Mouse (Mus musculus) CD4-positive, CD25-positive, alpha-beta regulatory T cell, adult 9 weeks (primary cell): ENCODE measurements around the gene Plekhm1. TPM values are rescaled to one million over a fixed set of nuclear protein-coding genes. Genes with fewer than 3 reads are reported as not detected.

Experiments used
- polyA plus RNA-seq: library from polyadenylated mRNA; unstranded; fragments of 100-300 nt; shearing (Covaris generic); gene quantifications from one replicate; pipeline ENCODE4 v1.2.1, GENCODE M21; 2017

Gene Plekhm1
- polyA plus RNA-seq: 25.2 TPM

DNA sequence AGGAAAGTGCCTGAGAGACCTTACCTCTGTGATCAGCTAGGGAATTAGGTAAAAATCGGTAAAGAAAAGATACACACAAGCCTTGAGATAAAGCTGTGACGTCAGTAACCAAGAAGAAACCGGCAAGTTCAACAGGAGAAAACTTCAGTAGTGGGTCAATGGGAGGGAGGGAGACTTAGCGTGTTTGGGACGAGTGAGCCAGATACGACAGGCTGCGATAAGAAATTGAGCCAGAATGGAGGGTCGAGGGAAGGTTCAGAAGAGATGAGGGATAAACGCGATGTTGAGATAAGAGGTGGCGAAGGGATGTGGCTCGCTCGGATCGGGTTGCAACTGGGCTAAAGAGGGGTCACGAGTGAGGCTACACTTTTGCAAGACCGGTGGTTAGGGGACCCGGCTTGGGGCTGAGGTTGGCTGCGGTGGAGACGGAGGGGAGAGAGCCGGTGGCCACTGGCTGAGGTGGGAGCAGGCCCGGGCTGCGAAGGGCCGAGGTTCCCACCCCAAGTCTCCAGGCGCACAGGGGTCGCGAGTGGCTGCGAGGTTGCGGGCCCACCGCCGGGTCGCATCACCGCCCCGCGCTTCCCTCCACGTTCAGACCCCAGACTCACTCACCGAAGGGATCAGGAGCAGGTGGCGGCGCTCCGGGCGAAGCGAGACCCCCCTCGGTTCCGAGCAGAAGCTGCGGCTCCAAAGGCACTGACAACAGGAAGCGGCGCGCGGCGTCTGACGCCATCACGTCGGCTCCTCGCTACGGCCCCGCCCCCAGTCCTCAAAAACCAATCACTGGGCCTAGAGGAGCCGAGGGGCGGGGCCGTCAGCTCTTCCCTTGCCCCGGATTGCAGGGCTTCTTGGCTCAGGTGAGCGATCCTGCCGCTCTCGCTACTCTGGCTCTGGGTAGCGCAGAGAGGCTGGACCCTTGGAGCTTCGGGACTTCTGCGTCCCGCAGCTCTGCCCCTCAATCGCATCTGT, at the start of gene Plekhm1:
Plekhm1 (minus strand) TSS at position 707 of the 969 bp plus-strand sequence.

DNA sequence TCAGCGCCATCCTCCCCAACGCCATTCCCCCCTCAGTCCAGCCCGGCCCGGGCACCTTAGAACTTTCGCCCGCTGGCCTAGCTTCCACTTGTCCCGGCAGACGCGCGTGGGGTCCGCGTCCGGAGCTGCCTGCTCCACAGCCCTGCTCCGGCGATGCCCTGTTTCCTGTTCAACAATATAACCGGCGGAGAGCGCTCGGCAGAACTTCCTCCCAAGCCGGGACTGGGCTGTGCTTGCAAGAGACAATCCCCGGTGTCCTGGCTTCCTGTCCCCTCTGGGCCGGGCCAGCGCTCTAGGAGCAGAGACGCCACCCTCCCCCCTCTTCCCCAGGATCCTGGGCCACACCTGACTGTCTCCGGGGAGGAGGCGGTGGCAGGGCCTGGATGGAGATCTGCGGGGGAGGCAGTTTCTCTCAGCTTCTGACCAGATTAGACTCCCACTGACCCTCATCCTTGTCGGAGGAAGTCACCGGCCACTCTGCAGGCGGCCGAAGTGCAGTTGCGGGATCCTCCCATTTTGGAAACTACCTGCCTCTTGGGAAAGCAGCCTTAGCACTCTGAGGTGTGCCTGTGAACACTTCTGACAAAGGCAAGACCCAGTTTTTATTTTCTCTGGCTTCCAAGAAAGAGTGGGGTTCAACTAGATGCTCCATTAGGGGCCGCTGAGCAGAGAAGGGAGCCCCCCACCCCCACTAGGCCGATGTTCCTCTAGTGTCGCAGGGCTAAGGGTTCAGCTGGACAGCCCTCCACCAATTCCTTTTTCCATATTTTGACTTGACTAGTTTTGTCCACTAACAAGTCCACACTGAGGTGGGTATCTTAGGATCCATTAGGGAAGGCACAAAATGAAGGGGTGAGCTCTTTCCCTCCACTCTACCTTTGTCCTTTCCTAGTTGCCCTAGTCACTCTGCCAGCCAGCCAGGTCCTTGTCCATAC, 49.0 kb downstream of the Plekhm1 start, which contains the start of gene Arhgap27:
Arhgap27 (minus strand) TSS at position 479 of the 935 bp plus-strand sequence.

Other genes with a start within 250 kb of the Plekhm1 start
- gene Fmnl1, start 241.6 kb downstream of the Plekhm1 start, polyA plus RNA-seq: 56.4 TPM
- not detected for gene 1700023F06Rik, start 204.1 kb downstream of the Plekhm1 start, polyA plus RNA-seq
- not detected for gene Spata32, start 194.3 kb downstream of the Plekhm1 start, polyA plus RNA-seq
- 37.9 TPM for gene Map3k14, start 145.2 kb downstream of the Plekhm1 start, polyA plus RNA-seq
- gene Arhgap27, start 49.0 kb downstream of the Plekhm1 start, polyA plus RNA-seq: 96.8 TPM
- not detected for gene Lrrc37a, start 91.9 kb upstream of the Plekhm1 start, polyA plus RNA-seq
- gene Gm884, start 208.5 kb upstream of the Plekhm1 start, polyA plus RNA-seq: not detected
- gene Lyzl6, start 226.2 kb upstream of the Plekhm1 start, polyA plus RNA-seq: not detected
- gene Rprml, start 236.9 kb upstream of the Plekhm1 start, polyA plus RNA-seq: not detected